Mouse (Mus musculus) retina, postnatal 1 day (tissue): Measurements from ENCODE around the gene Mrpl12.

ENCODE experiments used
- DNase-seq: peaks from one replicate; pipeline ENCODE4 v3.0.0-alpha.2; 2012

Mrpl12 gene

GRCm38 (mm10) chr11:120484265-120484981 lies at the start of gene Mrpl12:
Gene Mrpl12, plus strand, starts transcription at chr11:120484613.
- peak; percentile 98 for DNase-seq

DNA sequence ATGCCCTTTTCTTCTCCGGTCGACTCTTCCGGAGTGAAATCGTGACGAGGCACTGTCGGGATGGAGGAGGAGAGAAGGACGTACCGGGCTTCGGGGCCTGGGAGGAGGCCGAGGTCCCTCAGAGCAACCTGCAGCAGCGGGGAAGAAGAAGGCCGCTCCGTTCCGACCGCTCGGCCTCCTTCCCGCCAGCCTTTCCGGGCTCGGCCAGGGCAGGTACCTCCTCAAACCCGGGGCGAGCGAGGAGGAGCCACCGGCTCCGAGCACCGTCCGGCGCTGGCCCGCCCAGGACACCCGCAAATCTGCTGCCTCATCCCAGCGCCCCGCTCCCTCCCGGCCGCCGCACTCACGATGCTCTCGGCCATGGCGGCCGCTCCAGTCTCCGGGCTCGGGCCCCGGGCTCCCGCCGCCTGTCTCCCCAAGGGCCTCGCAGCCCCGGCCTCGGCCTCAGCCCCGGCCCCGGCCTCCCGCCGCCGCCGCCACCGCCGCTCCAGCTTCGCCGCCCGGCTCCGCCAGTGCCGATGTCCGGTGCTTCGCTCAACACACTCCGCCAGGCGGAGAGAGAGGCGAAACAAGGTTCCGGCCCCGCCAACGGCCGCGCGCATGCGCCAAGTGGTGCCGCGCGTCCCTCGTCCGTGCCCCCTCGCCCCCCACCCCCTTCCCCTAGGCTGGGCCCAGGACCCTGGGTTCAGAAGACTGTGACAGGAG lies 47.1 kb upstream of the Mrpl12 start, which contains the start of gene Nploc4:
TSS of gene Nploc4 (minus strand) at position 557 of the 705 bp plus-strand sequence.
- peak; percentile 94 for DNase-seq

GRCm38 (mm10) chr11:120437857-120438385 lies 46.5 kb upstream of the Mrpl12 start:
- no peak for DNase-seq

GRCm38 (mm10) chr11:120442344-120442743 lies 42.1 kb upstream of the Mrpl12 start, which contains the start of gene Tspan10:
Gene Tspan10, plus strand, starts transcription at chr11:120442644.
- DNase-seq: no peak

DNA sequence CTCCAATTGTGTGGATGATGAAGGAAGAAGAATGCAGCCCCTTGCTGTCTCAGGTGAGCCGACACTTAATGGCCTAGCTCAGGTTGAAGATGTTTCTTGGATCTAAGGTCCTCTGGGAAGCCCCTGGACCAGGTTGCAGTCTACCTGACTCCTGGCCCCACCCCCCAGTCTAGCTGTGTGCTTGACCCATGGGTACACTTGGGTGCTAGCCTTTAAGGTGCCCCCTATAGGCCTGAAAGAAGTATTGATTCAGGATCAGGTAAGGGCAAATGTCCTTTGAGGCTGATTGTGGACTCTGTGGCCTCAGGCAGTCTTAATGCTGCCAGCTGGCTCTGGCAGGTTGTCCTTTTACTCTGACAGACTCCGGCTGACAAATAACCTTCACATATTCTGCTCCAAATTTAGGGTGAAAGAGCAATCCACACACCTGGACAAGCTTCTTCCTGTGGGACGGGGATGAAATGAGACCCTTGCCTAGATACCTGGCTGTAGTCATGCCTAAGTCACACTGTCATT lies 41.6 kb upstream of the Mrpl12 start:
- DNase-seq: no peak

- DNase-seq: no peak
Measured at GRCm38 (mm10) chr11:120444106-120444505, 40.3 kb upstream of the Mrpl12 start.

DNA sequence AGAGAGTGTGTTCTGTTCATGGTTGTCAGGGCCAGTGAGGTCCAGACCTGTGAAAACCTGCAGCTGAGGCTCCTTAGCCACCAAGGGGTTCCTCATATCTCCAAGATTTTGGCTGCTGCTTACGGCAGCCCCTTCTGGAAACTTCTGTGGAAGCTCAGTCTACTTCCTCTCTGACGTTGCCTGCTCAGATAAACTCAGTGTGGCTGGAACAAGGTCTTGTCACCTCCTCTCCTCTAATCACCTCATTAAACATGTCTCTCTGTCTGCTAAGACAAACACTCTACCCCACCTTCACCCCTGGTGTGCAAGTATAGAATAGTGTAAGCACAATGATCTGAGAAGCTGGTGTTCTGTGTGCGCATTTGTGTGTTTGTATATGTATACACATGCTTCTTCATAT lies 38.9 kb upstream of the Mrpl12 start:
- DNase-seq: no peak

DNA sequence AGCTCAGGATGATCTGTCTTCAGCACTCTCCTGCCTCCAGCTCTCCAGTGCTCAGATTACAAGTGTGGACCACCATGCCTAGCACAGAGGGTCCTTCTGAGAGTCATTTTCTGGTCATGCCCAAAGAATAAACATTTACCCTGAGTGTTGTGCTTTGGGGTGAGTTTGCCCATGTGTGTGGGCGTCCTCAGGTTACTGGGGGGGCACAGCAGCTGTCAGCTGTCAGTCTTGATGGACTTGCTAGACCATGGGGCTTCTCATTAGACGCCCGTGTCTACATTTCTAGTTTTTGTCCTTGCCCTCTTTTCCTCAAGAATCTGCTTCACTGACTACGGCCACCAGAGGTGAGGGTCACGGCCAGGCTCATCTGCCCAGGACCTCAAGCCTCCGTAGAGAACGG lies 37.2 kb upstream of the Mrpl12 start:
- DNase-seq: no peak

DNA sequence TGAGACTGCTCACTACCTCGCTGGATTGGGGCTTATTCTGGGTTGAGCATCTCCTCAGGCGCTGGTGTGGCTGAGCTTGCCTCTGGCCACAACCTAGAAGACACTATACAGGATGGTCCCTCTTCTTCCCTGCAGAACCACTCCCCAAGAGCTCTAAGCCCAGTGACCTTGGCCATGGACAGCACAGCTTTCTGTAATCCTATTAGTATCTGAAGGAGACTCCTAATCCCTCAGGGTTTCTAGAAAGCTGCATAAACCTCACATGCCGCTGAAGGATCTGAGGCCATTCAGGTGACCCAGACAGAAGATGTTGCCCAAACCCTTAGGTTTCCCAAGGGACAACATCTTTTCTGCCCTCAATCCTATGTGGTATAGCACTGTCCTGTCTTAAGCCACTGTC lies 32.2 kb upstream of the Mrpl12 start:
- DNase-seq: peak; percentile 73

DNA sequence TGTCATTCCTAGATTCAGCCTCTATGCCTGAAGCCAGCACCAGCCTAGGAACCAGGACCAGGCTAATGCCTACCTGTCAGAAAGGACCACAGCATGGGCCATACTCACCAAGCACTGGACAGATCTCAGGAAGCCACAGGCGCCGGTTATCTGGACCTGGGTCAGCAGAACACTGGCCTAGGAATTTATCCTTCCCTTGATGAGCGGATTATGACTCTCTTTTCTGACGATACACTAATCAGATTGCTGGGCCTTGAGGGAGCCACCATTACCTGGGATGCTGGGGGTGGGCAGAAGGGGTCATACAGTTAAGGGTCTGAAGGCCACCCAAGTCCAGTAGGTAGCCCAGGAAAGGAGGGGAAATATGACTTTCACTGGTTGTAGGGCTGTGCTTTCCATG lies 31.1 kb upstream of the Mrpl12 start, which contains the start of gene Pde6g:
TSS of gene Pde6g (minus strand) at position 195 of the 400 bp plus-strand sequence.
- DNase-seq: peak; percentile 24

- no peak for DNase-seq
Measured at GRCm38 (mm10) chr11:120454965-120455364, 29.4 kb upstream of the Mrpl12 start.

- DNase-seq: no peak
Measured at GRCm38 (mm10) chr11:120455413-120455812, 29.0 kb upstream of the Mrpl12 start.

DNA sequence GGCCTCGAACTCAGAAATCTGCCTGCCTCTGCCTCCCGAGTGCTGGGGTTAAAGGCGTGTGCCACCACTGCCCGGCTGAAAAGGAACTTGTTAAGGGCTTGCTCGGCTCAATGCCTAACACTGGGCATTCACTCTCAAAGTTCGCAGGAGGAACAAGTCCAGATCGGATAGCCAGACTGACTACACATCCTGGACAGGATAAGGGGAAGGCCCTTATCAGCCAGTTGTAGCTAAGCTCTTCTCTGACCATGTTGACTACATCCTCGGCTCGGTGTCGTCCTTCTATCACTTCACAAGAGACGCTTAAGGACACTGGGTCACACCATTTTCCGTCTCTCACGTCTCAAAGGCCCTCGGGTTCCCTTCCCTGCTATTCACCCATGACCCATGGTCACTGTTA lies 27.0 kb upstream of the Mrpl12 start:
- DNase-seq: no peak

- peak; percentile 94 for DNase-seq
Measured at GRCm38 (mm10) chr11:120457772-120458751, 26.4 kb upstream of the Mrpl12 start, which contains the start of the genes Oxld1 and Ccdc137. Gene Oxld1, minus strand, starts transcription at chr11:120458068. Gene Ccdc137, plus strand, starts transcription at chr11:120458115.

DNA sequence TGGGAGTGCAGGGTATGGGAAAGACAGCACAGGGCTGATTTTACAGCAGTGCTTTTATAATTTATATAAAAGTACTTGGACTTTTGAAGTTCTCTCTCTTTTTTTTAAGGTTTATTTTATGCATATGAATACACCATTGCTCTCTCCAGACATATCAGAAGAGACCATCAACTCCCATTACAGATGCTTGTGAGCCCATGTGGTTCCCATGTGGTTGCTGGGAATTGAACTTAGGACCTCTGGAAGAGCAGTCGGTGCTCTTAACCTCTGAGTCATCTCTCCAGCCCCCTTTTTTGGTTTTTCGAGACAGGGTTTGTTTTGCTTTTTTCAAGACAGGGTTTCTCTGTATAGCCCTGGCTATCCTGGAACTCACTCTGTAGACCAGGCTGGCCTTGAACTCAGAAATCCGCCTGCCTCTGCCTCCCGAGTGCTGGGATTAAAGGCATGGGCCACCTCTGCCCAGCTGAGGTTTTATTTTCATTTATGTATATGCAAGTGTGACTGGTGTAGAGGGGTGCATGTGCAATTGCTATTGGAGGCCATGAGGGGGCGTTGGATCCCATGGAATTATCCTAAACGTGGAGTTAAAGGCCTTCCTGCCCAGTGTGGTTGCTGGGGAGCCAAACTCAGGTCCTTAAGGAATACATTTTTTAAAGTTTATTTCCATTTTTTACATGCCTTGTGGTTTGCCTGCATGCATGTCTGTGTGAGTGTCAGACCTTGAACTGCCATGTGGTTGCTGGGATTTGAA lies 25.4 kb upstream of the Mrpl12 start:
- DNase-seq: peak; percentile 12

DNA sequence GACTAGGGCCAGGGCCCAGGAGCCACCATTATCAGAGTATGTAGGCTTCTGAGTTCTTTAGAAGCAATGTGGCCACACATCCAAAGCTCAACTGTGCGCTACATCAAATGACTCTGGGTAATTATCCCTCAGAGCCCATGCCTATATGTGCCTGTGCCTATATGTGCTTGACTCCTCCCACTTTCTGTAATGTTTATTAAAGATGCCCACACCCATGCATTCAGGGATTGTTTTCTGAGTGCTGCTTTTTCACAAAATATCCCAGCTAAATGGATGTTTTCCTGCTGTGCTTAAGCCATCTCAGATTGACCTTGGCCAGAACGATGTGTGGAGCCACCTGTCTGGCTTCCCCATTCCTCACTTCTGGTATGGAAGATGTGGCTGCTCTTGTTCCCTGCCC lies 20.9 kb upstream of the Mrpl12 start:
- no peak for DNase-seq

DNA sequence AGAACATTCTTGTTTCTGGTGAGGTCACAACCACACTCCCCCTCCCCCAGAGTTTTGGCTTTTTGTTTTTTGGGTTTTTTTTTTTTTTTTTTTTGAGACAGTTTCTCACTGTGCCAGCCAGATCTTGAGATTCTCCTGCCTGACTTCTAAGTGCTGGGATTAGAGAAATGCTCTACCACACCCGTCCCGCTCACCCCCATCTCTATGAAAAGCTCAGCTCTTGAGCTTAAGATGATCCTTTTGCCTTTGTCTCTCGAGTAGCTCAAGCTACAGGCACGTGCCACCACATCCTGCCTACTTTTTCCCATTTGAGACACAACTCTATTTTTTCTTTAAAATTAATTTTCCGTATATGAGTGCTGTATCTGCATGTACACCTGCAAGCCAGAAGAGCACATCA lies 20.0 kb upstream of the Mrpl12 start:
- no peak for DNase-seq

- DNase-seq: no peak
Measured at GRCm38 (mm10) chr11:120465521-120465920, 18.9 kb upstream of the Mrpl12 start.

DNA sequence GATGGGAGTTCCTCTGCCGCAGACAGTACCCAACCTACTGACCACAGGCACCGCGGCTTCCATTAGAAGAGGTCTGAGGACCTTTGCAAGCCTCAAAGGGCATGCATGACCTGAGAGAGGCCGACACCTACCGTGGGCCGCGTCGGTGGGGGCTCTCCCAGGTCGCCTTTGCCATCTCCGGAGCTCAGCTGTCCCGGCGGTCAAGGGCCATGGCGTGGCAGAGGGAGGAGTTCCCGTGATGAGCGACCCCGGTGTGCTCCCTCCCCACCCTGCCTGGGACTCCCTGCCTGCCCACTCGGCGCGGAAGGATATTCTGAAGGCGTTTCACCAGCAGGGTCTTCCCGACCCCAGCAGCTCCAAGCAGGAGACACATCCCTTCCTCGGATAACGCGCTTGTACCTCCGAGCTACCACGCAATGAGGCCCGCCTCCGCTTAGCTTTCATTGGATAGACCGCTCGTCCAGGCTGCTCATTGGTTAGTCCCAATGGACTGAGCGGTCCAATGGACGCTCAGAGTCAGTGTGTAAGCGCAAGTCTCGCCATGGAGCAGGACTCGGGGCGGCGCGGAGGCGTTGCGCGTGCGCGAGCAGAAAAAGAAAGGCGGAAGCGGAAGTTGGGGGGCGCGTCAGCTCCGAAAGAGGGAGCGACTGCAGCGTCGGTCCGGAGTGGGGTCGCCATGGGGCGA lies 17.2 kb upstream of the Mrpl12 start, which contains the start of gene Arl16:
TSS of gene Arl16 (minus strand) at position 557 of the 685 bp plus-strand sequence.
- peak; percentile 100 for DNase-seq

DNA sequence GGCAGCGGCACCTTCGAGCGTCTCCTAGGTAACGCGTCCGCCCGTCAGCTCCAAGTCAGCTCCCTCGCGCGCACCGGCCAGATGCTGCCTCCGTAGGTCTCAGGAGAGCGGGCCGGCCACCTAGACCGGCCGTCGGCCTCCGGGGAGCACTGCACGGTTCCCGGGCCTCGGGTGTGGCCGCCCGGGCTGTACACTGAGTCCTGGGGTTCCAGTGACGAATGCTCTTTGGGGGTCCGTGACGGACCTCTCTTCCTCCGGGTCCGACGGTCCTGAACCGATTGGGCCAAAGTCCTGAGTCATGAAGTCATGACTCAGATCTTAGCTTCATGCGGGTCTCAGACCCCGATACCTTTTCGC lies 16.7 kb upstream of the Mrpl12 start:
- DNase-seq: no peak

DNA sequence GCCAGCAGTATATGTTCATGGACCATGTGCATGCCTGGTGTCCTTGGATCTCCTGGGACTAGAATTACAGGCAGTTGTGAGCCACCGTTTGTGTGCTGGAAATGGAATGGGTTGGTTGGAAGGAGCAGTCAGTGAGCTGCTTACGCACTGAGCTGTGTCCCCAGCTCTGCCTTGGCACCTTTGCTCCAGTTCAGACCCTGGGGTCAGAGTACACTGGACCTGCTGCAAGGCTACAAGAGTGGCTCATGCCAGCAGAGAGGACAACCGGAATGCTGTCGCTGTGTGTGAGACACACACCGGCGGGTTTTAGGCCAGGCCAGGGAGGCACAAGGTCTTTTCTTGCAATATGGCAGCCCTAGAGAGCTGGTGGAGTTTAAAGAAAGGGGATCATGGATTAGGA lies 12.4 kb upstream of the Mrpl12 start:
- DNase-seq: no peak
